Mouse (Mus musculus): ENCODE results near the gene Gpr152. TPM values are rescaled to one million over a fixed set of nuclear protein-coding genes. Genes with fewer than 3 reads are reported as not detected.

The Gpr152 gene
- polyA plus RNA-seq, 1 experiment from 2014 or later: not detected

DNA sequence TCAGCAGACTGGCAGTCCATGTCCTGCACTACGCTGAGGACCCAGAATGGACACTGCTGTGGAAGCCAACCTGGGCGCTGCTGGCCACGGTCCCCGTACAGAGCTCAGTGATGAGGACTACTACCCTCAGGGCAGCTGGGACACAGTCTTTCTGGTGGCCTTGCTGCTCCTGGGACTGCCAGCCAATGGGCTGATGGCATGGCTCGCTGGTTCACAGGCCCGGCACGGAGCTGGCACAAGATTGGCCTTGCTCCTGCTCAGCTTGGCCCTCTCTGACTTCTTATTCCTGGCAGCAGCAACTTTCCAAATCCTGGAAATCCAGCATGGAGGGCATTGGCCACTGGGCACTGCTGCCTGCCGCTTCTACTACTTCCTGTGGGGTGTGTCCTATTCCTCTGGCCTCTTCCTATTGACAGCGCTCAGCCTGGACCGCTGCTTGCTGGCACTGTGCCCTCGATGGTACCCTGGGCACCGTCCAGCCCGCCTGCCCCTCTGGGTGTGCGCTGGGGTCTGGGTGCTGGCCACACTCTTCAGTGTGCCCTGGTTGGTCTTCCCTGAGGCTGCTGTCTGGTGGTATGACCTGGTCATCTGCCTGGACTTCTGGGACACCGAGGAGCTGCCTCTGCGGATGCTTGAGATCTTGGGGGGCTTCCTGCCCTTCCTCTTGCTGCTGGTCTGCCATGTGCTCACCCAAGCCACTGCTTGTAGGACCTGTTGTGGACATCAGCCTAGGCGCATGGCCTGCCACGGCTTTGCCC lies 3.0 kb downstream of the Gpr152 start:
- H3K27ac ChIP-seq (replicated peaks in 1 of 2; ENCODE audit: control insufficient read depth in 1 of 2, insufficient read depth in 1 of 2, low read depth in 2 of 2, low read length in 2 of 2): no peak overlapping the region
- WGBS: 86% methylated on average over 18 of the region's 18 CpGs
- H3K4me1 ChIP-seq (ENCODE audit: control insufficient read depth in 2 of 2, insufficient read depth in 2 of 2, low read length in 2 of 2): no peaks in the 10 kb centered on the region

DNA sequence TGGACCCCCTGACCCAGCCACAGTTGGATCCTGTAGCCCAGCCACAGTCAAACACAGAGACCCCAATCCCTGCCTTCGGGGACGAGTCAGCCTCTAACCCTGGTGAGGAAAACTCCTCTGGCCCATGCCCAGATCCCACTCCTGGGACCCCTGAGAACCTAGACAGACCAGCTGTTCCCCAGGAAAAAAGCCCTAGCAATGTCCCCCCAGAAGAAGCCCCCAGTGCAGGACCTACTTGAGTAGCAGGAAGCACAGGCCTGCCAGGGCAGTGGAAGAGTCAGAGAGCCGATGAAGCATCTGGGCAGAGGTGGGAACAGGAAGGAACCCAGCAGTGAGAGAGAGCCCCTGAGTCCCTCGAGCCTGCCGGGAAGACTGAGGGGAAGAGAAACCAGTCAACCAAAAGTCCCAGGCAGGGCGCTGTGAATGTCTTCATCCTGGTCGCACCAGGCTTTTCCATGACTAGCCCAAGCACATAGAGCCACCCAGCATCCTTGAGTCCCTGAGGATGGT lies 4.2 kb downstream of the Gpr152 start, which contains the start of gene Cabp4:
TSS of gene Cabp4 (minus strand) at position 275 of the 510 bp plus-strand sequence.
- Histone ChIP-seq H3K4me2 (ENCODE audit: low read length) (no peak within 1 kb of the TSS), H3K36me3 (ENCODE audit: control insufficient read depth, insufficient read depth, low read length) (no peaks in the 10 kb centered on the region), H3K9me3 (ENCODE audit: control insufficient read depth, low read length) (no peaks in the 10 kb centered on the region; the same call in 1 of the 2 replicates), H3K9ac (ENCODE audit: low read length) (no peak within 1 kb of the TSS), H3K27me3 (ENCODE audit: control insufficient read depth, insufficient read depth, low read length) (no peaks in the 10 kb centered on the region), H3K27ac (replicated peaks in 1 of 2; ENCODE audit: control insufficient read depth in 1 of 2, insufficient read depth in 1 of 2, low read depth in 2 of 2, low read length in 2 of 2) (no peak within 1 kb of the TSS), H3K4me3 (ENCODE audit: control insufficient read depth in 1 of 2, insufficient read depth in 1 of 2, low read depth in 1 of 2, low read length in 2 of 2) (no peak within 1 kb of the TSS), H3K4me1 (ENCODE audit: control insufficient read depth in 2 of 2, insufficient read depth in 2 of 2, low read length in 2 of 2) (peaks cover 0 to 5% of the 10 kb centered on the region in 2 experiments; a peak in 1 of 4 replicates)
- no peak for ATAC-seq (ENCODE audit: insufficient number of reproducible peaks, insufficient read depth, low FRiP score, low read depth)
- WGBS: 71% methylated on average over 7 of the region's 7 CpGs

More for the DNA sequence above, 3.0 kb downstream of the Gpr152 start:
- H3K36me3 ChIP-seq (ENCODE audit: control insufficient read depth, insufficient read depth, low read length): no peaks in the 10 kb centered on the region
- no peak overlapping the region for H3K9ac ChIP-seq (ENCODE audit: low read length)
- H3K4me3 ChIP-seq (ENCODE audit: control insufficient read depth in 1 of 2, insufficient read depth in 1 of 2, low read depth in 1 of 2, low read length in 2 of 2): no peak overlapping the region
- no peak for ATAC-seq (ENCODE audit: insufficient number of reproducible peaks, insufficient read depth, low FRiP score, low read depth)
- no peak overlapping the region for H3K4me2 ChIP-seq (ENCODE audit: low read length)
- no peaks in the 10 kb centered on the region for H3K27me3 ChIP-seq (ENCODE audit: control insufficient read depth, insufficient read depth, low read length)
- no peaks in the 10 kb centered on the region; the same call in 1 of the 2 replicates for H3K9me3 ChIP-seq (ENCODE audit: control insufficient read depth, low read length)

DNA sequence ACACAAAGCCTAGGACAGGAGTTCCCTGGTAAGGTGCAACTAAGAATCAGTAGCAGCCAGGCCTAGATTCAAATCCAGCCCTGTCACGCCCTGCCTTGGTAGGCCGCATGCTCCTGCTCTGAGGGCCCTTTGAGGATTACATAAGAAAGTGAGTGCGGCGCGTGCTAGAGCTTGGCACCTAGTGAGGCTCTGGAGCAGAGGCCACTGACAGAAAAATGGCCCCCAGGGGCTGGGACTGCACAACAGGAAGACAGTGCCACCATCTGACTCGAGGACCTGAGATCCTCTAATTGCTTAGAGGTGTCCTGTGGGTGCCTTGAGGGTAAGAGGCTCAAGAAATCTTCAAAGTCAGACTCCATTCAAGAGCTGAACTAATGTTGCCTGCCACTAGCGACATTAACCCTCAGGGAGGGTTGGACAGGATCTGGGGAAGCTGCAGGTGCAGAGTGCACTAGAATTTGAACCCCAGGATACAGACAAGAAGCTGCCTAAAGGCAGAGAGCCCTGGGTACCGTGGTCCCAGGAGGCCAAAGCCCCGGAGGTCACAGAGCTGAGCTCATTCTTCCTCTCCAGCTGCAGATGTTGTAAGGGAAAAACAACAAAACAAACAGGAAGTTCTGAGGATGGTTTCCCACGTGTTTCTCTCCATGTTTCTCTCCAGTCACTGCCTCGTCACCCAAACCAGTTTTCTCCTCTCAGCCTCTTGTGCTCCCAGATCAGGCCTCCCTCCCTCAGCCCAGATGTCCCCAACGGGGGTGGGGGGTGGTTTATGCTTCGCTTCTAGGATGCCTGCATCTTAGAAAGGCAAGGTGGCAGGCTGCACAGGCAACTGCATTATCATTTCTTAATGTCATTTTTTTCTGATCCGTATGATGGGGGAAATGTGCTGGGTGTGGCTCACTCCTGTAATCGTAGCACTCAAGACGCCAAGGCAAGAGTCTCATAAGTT lies 5.2 kb downstream of the Gpr152 start:
- no peak overlapping the region for H3K27ac ChIP-seq (replicated peaks in 1 of 2; ENCODE audit: control insufficient read depth in 1 of 2, insufficient read depth in 1 of 2, low read depth in 2 of 2, low read length in 2 of 2)
- H3K36me3 ChIP-seq (ENCODE audit: control insufficient read depth, insufficient read depth, low read length): peaks cover 3% of the 10 kb centered on the region
- H3K9me3 ChIP-seq (ENCODE audit: control insufficient read depth, low read length): no peaks in the 10 kb centered on the region; the same call in 1 of the 2 replicates
- H3K4me3 ChIP-seq (ENCODE audit: control insufficient read depth in 1 of 2, insufficient read depth in 1 of 2, low read depth in 1 of 2, low read length in 2 of 2): no peak overlapping the region
- H3K9ac ChIP-seq (ENCODE audit: low read length): no peak overlapping the region
- no peak overlapping the region for H3K4me2 ChIP-seq (ENCODE audit: low read length)
- no peak for ATAC-seq (ENCODE audit: insufficient number of reproducible peaks, insufficient read depth, low FRiP score, low read depth)
- 78% methylated on average over 16 of the region's 16 CpGs for WGBS
- no peaks in the 10 kb centered on the region for H3K27me3 ChIP-seq (ENCODE audit: control insufficient read depth, insufficient read depth, low read length)
- peaks cover 8 to 14% of the 10 kb centered on the region in 2 experiments for H3K4me1 ChIP-seq (ENCODE audit: control insufficient read depth in 2 of 2, insufficient read depth in 2 of 2, low read length in 2 of 2)

DNA sequence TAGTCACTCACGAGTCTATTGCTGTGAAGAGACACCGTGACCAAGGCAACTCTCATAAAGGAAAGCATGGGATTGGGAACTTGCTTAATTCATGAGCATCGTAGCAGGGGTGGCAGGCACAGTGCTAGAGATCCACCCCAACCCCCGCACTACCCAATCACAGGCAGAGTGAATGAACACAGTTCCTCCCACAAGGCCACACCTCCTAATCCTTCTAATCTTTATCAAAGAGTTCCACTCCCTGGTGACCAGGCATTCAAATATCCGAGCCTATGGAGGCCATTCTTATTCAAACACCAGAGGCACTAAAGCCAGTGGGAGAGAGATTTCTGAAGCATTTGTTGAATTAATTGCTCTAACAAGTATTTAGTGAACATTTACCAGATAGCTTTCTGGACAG lies 6.3 kb downstream of the Gpr152 start:
- no peaks in the 10 kb centered on the region; the same call in 1 of the 2 replicates for H3K9me3 ChIP-seq (ENCODE audit: control insufficient read depth, low read length)
- no peak overlapping the region for H3K4me3 ChIP-seq (ENCODE audit: control insufficient read depth in 1 of 2, insufficient read depth in 1 of 2, low read depth in 1 of 2, low read length in 2 of 2)
- H3K4me1 ChIP-seq (ENCODE audit: control insufficient read depth in 2 of 2, insufficient read depth in 2 of 2, low read length in 2 of 2): peaks cover 8 to 15% of the 10 kb centered on the region in 2 experiments
- peaks cover 15% of the 10 kb centered on the region for H3K36me3 ChIP-seq (ENCODE audit: control insufficient read depth, insufficient read depth, low read length)
- H3K9ac ChIP-seq (ENCODE audit: low read length): no peak overlapping the region
- 88% methylated on average over 5 of the region's 5 CpGs for WGBS
- no peaks in the 10 kb centered on the region for H3K27me3 ChIP-seq (ENCODE audit: control insufficient read depth, insufficient read depth, low read length)
- no peak for ATAC-seq (ENCODE audit: insufficient number of reproducible peaks, insufficient read depth, low FRiP score, low read depth)
- no peak overlapping the region for H3K4me2 ChIP-seq (ENCODE audit: low read length)
- no peak overlapping the region for H3K27ac ChIP-seq (replicated peaks in 1 of 2; ENCODE audit: control insufficient read depth in 1 of 2, insufficient read depth in 1 of 2, low read depth in 2 of 2, low read length in 2 of 2)

DNA sequence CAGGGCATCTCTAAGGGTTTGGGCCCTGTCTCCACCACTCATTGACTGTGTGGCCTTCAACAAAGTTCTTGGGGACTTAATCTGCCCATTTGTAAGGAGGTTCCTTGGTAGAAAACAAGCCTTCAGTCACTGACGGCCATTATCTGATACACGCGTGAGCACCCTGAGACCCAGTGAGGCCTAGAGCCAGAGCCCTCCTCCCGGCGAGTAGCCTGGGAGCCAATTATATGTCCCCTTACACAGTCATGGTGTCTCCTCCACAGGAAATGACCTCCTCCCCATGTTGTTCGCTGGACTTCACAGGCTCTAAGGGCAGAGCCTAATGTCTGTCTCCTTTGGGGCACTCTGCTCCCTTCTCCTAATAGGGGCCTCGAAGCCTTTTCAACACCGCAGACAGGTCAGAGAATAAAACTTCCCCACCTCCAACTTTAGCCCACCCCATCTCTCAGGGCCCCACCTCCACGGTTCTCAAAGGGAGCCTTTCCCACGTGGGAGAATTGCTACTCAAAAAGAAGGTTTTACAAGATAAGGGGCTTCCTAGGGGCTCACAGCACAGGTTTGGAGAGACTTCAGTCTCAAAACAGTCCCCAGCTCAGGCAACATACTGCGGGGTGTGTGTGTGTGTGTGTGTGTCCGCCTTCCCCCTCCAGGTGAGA lies 6.9 kb downstream of the Gpr152 start:
- Histone ChIP-seq H3K4me3 (ENCODE audit: control insufficient read depth in 1 of 2, insufficient read depth in 1 of 2, low read depth in 1 of 2, low read length in 2 of 2) (no peak overlapping the region), H3K27ac (replicated peaks in 1 of 2; ENCODE audit: control insufficient read depth in 1 of 2, insufficient read depth in 1 of 2, low read depth in 2 of 2, low read length in 2 of 2) (no peak overlapping the region), H3K36me3 (ENCODE audit: control insufficient read depth, insufficient read depth, low read length) (peaks cover 20% of the 10 kb centered on the region), H3K9ac (ENCODE audit: low read length) (no peak overlapping the region), H3K4me2 (ENCODE audit: low read length) (no peak overlapping the region), H3K9me3 (ENCODE audit: control insufficient read depth, low read length) (no peaks in the 10 kb centered on the region; the same call in 1 of the 2 replicates), H3K27me3 (ENCODE audit: control insufficient read depth, insufficient read depth, low read length) (no peaks in the 10 kb centered on the region), H3K4me1 (ENCODE audit: control insufficient read depth in 2 of 2, insufficient read depth in 2 of 2, low read length in 2 of 2) (peaks cover 8 to 21% of the 10 kb centered on the region in 2 experiments)
- 56% methylated on average over 12 of the region's 12 CpGs for WGBS
- no peak for ATAC-seq (ENCODE audit: insufficient number of reproducible peaks, insufficient read depth, low FRiP score, low read depth)

DNA sequence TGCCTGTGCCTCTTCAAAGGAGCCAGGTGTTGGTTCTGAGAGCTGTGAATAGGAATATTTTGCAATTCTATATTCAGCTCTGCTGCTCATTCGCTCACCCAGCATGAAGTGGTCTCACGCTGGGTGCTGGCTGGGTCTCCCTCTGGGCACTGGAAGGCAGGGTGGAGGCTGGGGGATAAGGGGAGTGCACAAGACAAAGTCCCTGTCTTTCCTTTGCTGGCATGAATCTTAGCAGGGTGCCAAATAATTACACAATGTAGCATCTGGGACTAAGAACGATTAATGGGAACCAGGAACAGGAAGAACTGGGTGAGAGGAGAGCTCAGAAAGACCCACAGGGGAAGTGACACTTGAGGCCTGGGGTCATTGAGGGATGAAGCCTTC lies 7.4 kb downstream of the Gpr152 start:
- ATAC-seq (ENCODE audit: insufficient number of reproducible peaks, insufficient read depth, low FRiP score, low read depth): no peak
- peaks cover 24% of the 10 kb centered on the region for H3K36me3 ChIP-seq (ENCODE audit: control insufficient read depth, insufficient read depth, low read length)
- H3K4me2 ChIP-seq (ENCODE audit: low read length): no peak overlapping the region
- no peak overlapping the region for H3K9ac ChIP-seq (ENCODE audit: low read length)
- peaks cover 11 to 25% of the 10 kb centered on the region in 2 experiments for H3K4me1 ChIP-seq (ENCODE audit: control insufficient read depth in 2 of 2, insufficient read depth in 2 of 2, low read length in 2 of 2)
- H3K9me3 ChIP-seq (ENCODE audit: control insufficient read depth, low read length): no peaks in the 10 kb centered on the region; the same call in 1 of the 2 replicates
- H3K4me3 ChIP-seq (ENCODE audit: control insufficient read depth in 1 of 2, insufficient read depth in 1 of 2, low read depth in 1 of 2, low read length in 2 of 2): no peak overlapping the region
- H3K27me3 ChIP-seq (ENCODE audit: control insufficient read depth, insufficient read depth, low read length): no peaks in the 10 kb centered on the region
- WGBS: 44% methylated on average over 3 of the region's 3 CpGs
- no peak overlapping the region for H3K27ac ChIP-seq (replicated peaks in 1 of 2; ENCODE audit: control insufficient read depth in 1 of 2, insufficient read depth in 1 of 2, low read depth in 2 of 2, low read length in 2 of 2)

Data from heart, embryonic 14.5 days (tissue).